Mouse (Mus musculus): ENCODE results near the gene Mlec.
"Not testable (repeated sequence)": the region's sequence is repeated elsewhere in the genome, so short reads cannot be mapped to it uniquely, and the experiment has no call there.

Gene Mlec

DNA sequence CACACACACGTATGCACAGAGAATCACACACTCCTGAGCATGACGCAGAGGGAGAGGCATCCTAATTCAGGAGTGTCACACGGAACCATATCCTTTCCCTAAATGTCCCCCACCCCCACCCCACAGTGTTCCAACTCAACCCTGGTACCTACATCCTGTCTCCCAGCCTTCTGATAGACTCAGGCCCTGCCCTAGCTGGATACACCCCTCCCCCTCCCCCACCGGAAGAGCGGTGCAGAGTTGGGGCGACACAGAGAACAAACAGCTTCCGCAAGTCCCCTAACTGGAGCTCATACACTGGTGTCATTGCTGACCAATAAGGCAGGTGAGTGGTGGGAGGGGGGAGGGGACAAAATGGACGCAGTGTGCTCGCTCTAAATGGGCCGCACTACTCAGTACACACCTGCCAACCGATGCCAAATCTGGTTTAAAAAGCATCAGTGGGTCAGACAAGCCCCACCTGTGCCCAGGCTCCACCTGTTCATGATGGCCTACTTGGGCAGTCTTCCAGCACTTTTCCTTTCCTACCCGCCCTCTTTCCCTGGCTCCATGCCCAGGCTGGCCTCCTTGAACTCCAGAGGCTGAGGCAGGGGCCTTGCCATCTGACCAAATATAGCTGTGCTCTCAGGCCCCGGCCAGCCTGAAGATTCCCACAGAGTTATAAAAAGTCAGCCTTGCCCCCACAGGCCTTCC, 23.4 kb upstream of the Mlec start:
- no peak for DNase-seq (ENCODE audit: low read depth in 2 of 2, low spot score in 2 of 2)

- DNase-seq (ENCODE audit: low read depth in 2 of 2, low spot score in 2 of 2) = no peak
Measured at GRCm38 (mm10) chr5:115179596-115179995, 21.6 kb upstream of the Mlec start.

DNA sequence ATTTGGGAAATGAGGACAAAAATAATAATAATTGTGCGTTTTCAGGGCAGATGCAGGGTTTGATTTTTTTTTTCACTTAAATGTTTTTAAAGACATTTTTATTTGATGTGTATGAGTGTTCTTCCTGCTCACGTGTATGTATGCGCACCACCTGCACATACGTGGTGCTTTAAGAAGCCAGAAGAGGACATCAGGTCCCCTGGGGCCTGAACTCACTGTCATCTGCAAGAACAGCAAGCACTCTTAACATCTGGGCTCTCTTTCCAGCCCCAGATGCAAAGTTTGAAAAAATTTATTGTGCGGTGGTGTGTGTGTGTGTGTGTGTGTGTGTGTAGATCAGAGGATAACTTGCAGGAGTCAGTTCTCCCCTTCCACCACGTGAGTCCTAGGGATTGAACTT, 19.9 kb upstream of the Mlec start:
- DNase-seq (ENCODE audit: low read depth in 2 of 2, low spot score in 2 of 2) = no peak

DNA sequence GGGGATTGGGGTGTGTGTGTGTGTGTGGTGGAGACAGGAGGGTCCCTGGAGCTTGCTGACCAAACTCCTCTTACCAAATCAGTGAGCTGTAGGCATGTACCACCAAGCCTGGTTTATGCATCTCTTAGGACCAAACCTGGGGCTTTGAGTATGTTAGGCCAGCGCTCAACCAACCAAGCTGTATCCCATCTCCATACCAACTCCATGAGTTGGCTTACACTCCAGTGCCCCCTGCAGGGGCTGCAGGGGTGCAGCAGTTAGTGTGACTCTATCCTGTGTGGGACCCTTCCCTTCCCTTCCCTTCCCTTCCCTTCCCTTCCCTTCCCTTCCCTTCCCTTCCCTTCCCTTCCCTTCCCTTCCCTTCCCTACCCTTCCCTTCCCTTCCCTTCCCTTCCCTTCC, 16.6 kb upstream of the Mlec start:
- no peak for DNase-seq (ENCODE audit: low read depth in 2 of 2, low spot score in 2 of 2)

GRCm38 (mm10) chr5:115170150-115170549, 12.2 kb upstream of the Mlec start:
- DNase-seq (ENCODE audit: low read depth in 2 of 2, low spot score in 2 of 2) = no peak

DNA sequence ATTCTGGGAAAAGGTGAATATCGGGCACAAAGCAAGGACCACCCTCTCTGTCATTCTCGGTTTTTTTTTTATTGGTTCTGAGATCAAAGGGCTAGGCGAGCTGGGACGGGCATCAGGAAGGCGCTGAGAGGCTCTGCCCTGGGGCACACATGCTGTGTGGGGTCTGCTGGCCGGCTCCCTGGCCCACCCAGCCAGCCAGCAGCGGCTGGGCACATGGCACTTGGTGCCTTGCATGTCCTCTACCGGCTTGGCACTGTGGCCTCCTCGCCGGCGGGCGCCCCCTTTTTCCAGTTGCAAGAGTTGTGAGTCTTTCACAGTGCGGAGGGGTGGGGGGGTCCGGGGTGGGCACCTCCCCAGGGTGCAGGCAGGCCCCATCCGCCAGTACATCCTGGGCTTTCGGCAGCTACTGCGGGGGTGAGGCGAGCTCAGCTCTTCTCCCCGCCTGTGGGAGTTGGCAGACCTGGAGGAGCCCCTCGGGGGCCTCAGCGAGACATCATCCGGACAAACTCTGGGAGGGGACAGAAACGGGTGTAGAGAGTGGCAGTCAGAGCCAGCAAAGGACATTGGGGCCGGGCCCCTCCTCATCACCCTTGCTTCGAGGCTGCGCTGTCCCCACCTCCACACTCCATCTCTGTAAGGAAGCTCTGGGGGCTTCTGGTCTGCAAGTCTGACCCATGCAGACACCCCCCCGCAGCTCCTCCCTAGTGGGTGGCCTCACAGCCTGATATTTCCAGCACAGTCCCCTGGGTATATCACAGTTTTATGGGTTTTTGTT, 10.8 kb upstream of the Mlec start:
- no peak for DNase-seq (ENCODE audit: low read depth in 2 of 2, low spot score in 2 of 2)

DNA sequence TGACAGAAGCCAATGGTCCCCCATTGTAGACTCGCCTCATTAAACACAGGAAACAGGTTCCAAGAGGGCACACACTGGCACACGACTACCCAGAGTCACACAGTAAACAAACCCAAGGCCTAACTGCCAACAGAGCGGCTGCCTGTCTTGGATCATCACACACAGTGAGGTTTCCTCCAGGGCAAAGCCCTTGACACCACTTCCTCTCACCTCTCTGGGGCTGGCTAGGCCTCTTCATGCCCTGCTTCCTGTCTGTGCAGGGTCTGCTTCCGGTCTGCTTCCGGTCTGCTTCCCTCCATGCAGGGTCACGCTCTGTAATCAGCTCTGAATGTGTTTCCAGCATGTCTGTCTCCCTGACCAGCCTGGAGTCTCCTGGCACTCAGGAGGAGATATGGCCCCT, 9.4 kb upstream of the Mlec start:
- DNase-seq (ENCODE audit: low read depth in 2 of 2, low spot score in 2 of 2) = peak; percentile 71 to 80

GRCm38 (mm10) chr5:115166815-115167194, 8.8 kb upstream of the Mlec start:
- no peak for DNase-seq (ENCODE audit: low read depth in 2 of 2, low spot score in 2 of 2)

DNA sequence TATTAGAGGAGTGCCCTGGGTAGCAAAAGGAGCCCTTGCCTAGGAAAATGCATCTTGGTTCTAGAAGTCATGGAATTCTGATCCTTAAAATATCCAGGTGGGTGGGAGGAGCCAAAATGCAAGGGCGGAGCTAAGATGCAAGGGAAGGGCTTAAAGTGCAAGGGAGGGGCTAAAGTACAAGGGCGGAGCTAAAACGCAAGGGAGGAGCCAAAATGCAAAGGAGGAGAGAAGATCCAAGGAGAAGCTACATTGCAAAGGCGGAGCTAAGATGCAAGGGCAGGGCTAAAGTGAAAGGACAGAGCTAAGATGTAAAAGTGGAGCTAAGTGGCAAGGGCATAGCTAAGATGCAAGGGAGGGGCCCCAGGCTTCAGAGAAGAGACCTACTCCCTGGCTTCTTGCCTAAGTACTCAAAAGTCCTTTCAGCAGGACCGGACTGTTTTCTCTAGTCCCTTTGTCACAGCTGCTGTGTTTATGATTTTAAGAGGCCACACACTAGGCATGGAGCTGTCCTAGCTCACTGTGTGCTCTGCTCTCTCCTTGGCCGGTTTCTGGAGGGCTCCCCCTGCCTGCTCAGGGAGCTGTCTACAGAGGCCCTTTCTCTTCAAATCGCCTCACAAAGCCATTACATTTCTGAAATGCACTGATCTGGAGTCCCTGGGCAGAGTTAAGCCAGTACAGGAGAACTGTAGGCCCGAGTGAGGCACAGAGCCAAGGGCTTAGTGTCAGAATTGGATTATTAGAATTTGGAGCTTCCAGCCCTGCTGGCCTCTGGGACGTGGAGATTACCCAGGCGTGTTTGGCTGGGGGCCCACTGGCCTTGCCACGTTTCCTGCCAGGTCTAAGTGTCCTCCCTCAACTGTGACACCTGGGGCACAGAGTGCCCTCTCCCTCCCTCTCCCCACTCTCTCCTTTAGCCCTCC, 8.2 kb upstream of the Mlec start:
- DNase-seq (ENCODE audit: low read depth in 2 of 2, low spot score in 2 of 2) = no peak

DNA sequence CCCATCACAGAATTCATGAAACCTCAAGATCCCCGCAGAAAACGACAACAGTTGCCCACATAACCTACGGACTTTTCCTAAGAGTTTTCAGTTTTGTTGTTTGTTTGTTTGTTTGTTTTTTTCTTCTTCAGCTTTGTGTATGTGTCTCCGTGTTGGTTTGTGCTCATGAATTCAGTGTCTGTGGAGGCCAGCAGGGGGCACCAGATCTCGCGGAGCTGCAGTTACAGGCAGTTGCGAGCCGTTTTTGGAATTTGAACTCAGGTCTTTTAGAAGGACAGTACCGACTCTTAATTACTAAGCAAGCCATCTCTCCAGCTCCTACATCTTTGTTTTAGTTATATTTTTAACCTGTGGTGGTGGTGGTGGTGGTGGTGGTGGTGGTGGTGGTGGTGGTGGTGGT, 7.4 kb upstream of the Mlec start:
- DNase-seq (ENCODE audit: low read depth in 2 of 2, low spot score in 2 of 2) = no peak

GRCm38 (mm10) chr5:115164446-115164845, 6.5 kb upstream of the Mlec start:
- not testable (repeated sequence) for DNase-seq (ENCODE audit: low read depth in 2 of 2, low spot score in 2 of 2)

GRCm38 (mm10) chr5:115163563-115163962, 5.6 kb upstream of the Mlec start:
- peak; percentile 47 to 68 for DNase-seq (ENCODE audit: low read depth in 2 of 2, low spot score in 2 of 2)

GRCm38 (mm10) chr5:115161940-115162279, 3.9 kb upstream of the Mlec start:
- not testable (repeated sequence) for DNase-seq (ENCODE audit: low read depth in 2 of 2, low spot score in 2 of 2)

- DNase-seq (ENCODE audit: low read depth in 2 of 2, low spot score in 2 of 2) = no peak
Measured at GRCm38 (mm10) chr5:115161064-115161939, 3.3 kb upstream of the Mlec start.

GRCm38 (mm10) chr5:115160655-115161054, 2.7 kb upstream of the Mlec start:
- no peak for DNase-seq (ENCODE audit: low read depth in 2 of 2, low spot score in 2 of 2)

GRCm38 (mm10) chr5:115159165-115159564, 1.2 kb upstream of the Mlec start:
- DNase-seq (ENCODE audit: low read depth in 2 of 2, low spot score in 2 of 2) = no peak

DNA sequence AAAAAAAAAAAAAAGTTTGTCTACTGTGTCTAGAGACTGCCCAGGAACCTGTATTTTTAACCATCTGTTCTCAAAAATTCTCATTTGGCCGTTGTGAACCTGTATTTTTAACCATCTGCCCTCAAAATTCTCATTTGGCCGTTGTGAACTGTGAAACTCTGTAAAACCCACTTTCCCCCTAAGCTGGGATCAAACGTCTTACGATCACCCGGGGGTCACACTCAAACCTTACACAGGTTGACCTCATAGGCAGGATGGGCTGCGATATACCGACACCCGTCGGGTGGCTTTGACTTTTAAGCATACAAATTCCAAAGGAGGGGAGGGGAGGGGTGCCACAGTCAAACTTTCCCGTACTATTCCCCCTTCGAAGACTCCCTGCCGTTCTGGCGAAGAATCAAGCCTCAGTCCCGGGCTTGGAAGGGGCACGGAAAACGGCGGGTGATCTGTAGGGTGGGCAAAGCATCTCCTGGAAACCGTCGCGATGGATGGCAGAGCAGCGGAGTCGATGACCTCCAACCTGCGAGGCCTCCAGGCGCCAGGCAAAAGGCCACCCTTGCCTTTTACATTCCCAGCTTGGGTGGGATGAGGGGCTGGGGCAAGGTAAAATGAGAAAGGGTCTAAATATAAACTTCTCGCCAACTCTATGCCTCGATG, 918 bp downstream of the Mlec start:
- DNase-seq (ENCODE audit: low read depth in 2 of 2, low spot score in 2 of 2) = peak in 1 of 2 experiments; percentile 38

DNA sequence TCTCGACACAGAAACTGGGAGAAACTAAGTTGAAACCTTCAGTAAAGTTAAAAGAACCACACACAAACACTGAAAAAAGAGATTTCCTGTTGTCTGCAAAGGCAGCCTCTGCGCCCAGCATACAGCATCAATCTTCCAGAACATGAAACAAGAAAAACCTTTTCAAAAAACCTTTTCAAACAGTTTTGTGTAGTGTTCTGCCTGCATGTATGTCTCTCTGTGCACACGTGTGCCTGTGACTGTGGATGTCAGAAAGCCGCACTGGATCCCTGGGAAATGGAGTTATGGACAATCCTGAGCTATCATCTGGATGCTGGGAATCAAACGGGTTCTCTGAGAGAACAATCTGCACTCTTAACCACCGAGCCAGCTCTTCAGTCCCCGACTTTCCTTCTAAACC, 1.6 kb downstream of the Mlec start:
- DNase-seq (ENCODE audit: low read depth in 2 of 2, low spot score in 2 of 2) = no peak

GRCm38 (mm10) chr5:115155831-115156230, 2.1 kb downstream of the Mlec start:
- no peak for DNase-seq (ENCODE audit: low read depth in 2 of 2, low spot score in 2 of 2)

GRCm38 (mm10) chr5:115155156-115155631, 2.8 kb downstream of the Mlec start:
- DNase-seq (ENCODE audit: low read depth in 2 of 2, low spot score in 2 of 2) = no peak

Data from CD8-positive naive resting alpha-beta T cell, adult 2 months (primary cell).